Mouse (Mus musculus) MEL (cell line): ENCODE data around the gene Rybp. TPM values are rescaled to one million over a fixed set of nuclear protein-coding genes. Genes with fewer than 3 reads are reported as not detected.
A peak's percentile ranks its signal among the peaks of the same experiment; 100 is the strongest.

Experiments used
- DNase-seq: peaks from one replicate; pipeline ENCODE4 v3.0.0; 2011; ENCODE audit warnings: low read depth, low spot score
- H3K27ac ChIP-seq: 2 replicates; pipeline ENCODE4 v1.5.1; 2012; ENCODE audit warnings: low read depth, mild to moderate bottlenecking, control low read depth, low read length, moderate library complexity; ENCODE audit not compliant: control insufficient read depth
- H3K27me3 ChIP-seq, 2 experiments: fragments of 150-350 bp in 1 of 2; sonication (generic) in 1 of 2; 2 replicates each; pipeline ENCODE4 v1.6.1; 2012; ENCODE audit warnings: low read length in 2 of 2, mild to moderate bottlenecking in 2 of 2, improper control_type of control experiment in 1 of 2, moderate library complexity in 1 of 2; ENCODE audit not compliant: insufficient read depth in 2 of 2, control insufficient read depth in 1 of 2
- H3K36me3 ChIP-seq, 2 experiments: 2 replicates each; pipeline ENCODE4 v1.6.1; 2012 to 2014; ENCODE audit warnings: low read length in 2 of 2, improper control_type of control experiment in 1 of 2, inconsistent platforms in 1 of 2, mild to moderate bottlenecking in 1 of 2; ENCODE audit not compliant: insufficient read depth in 2 of 2, control insufficient read depth in 1 of 2
- H3K4me1 ChIP-seq, 2 experiments: fragments of 150-350 bp in 1 of 2; sonication (generic) in 1 of 2; 2 replicates each; pipeline ENCODE4 v1.6.1; 2012; ENCODE audit warnings: low read length in 2 of 2, improper control_type of control experiment in 1 of 2, mild to moderate bottlenecking in 1 of 2; ENCODE audit not compliant: insufficient read depth in 2 of 2, control insufficient read depth in 1 of 2
- H3K4me3 ChIP-seq, 2 experiments: fragments of 150-350 bp in 1 of 2; sonication (generic) in 1 of 2; 2 replicates each; pipeline ENCODE4 v1.5.1; 2012; ENCODE audit warnings: low read depth in 2 of 2, low read length in 2 of 2, mild to moderate bottlenecking in 2 of 2, moderate library complexity in 2 of 2, control low read depth in 1 of 2, improper control_type of control experiment in 1 of 2; ENCODE audit not compliant: control insufficient read depth in 1 of 2, insufficient read depth in 1 of 2
- H3K79me2 ChIP-seq: 2 replicates; pipeline ENCODE4 v1.6.1; 2012; ENCODE audit warnings: mild to moderate bottlenecking, low read length, moderate library complexity; ENCODE audit not compliant: control insufficient read depth, poor library complexity, insufficient read depth
- H3K9ac ChIP-seq: 2 replicates; pipeline ENCODE4 v1.6.1; 2012; ENCODE audit warnings: low read depth, mild to moderate bottlenecking, control low read depth, low read length, moderate library complexity; ENCODE audit not compliant: control insufficient read depth, poor library complexity, severe bottlenecking
- H3K9me3 ChIP-seq: fragments of 150-350 bp; sonication (generic); replicated peaks from 2 replicates; pipeline ENCODE4 v1.6.1; 2012; ENCODE audit warnings: mild to moderate bottlenecking, low read length, improper control_type of control experiment, moderate library complexity; ENCODE audit not compliant: insufficient read depth
- BHLHE40 ChIP-seq: IDR thresholded peaks from 2 replicates; pipeline ENCODE4 v1.6.1; 2012; ENCODE audit warnings: low read depth, mild to moderate bottlenecking, inconsistent platforms, low read length, improper control_type of control experiment, borderline replicate concordance
- CTCF ChIP-seq, 3 experiments: IDR thresholded peaks in 2 of 3; conservative IDR thresholded peaks in 1 of 3; 2 replicates each; pipeline ENCODE4 v1.5.1; 2011 to 2012; ENCODE audit warnings: low read length in 3 of 3, low read depth in 2 of 3, mild to moderate bottlenecking in 2 of 3, improper control_type of control experiment in 1 of 3, inconsistent platforms in 1 of 3, mixed read lengths in 1 of 3, moderate library complexity in 1 of 3; ENCODE audit not compliant: control insufficient read depth in 1 of 3, insufficient read depth in 1 of 3, poor library complexity in 1 of 3, severe bottlenecking in 1 of 3
- EP300 ChIP-seq, 2 experiments: IDR thresholded peaks; 2 replicates each; pipeline ENCODE4 v1.6.1; 2011; ENCODE audit warnings: improper control_type of control experiment in 2 of 2, low read length in 2 of 2, low read depth in 1 of 2, mild to moderate bottlenecking in 1 of 2
- GATA1 ChIP-seq: IDR thresholded peaks from 2 replicates; pipeline ENCODE4 v1.6.1; 2011; ENCODE audit warnings: low read depth, low read length, improper control_type of control experiment
- KAT2A ChIP-seq: conservative IDR thresholded peaks from 2 replicates; pipeline ENCODE4 v1.6.1; 2012; ENCODE audit warnings: low read depth, low read length, improper control_type of control experiment, inconsistent platforms
- MAFK ChIP-seq: IDR thresholded peaks from 2 replicates; pipeline ENCODE4 v1.6.1; 2011; ENCODE audit warnings: low read depth, mild to moderate bottlenecking, low read length, improper control_type of control experiment, borderline replicate concordance
- MAX ChIP-seq: IDR thresholded peaks from 2 replicates; pipeline ENCODE4 v1.6.1; 2011; ENCODE audit warnings: low read length, improper control_type of control experiment
- MYC ChIP-seq: IDR thresholded peaks from 2 replicates; pipeline ENCODE4 v1.6.1; 2011; ENCODE audit warnings: low read depth, mild to moderate bottlenecking, low read length, improper control_type of control experiment, moderate library complexity
- SIN3A ChIP-seq: IDR thresholded peaks from 2 replicates; pipeline ENCODE4 v1.6.1; 2012; ENCODE audit warnings: low read length, improper control_type of control experiment, inconsistent platforms
- TCF12 ChIP-seq: IDR thresholded peaks from 2 replicates; pipeline ENCODE4 v1.6.1; 2014; ENCODE audit warnings: low read depth, mild to moderate bottlenecking, inconsistent platforms, low read length, improper control_type of control experiment, moderate library complexity
- polyA plus RNA-seq, 2 experiments: library from polyadenylated mRNA; stranded (reverse) in 1 of 2; unstranded in 1 of 2; fragments of >175 nt in 1 of 2; fragments of >200 nt in 1 of 2; gene quantifications; 2 replicates each; pipeline versions ENCODE4 v1.2.1 to v1.2.4; 2012; ENCODE audit warnings: low replicate concordance in 2 of 2, low read depth in 1 of 2; ENCODE audit not compliant: insufficient read length in 2 of 2, insufficient read depth in 1 of 2, missing spikeins in 1 of 2
- total RNA-seq: library from RNA; depleted of rRNA; stranded (reverse); fragments of 300-350 nt; gene quantifications from 2 replicates; pipeline ENCODE4 v1.2.3, GENCODE M21; 2012

Rybp gene
- total and polyA plus RNA-seq, 3 experiments, result 0.08 to 3.8 TPM; not detected in 1

DNA sequence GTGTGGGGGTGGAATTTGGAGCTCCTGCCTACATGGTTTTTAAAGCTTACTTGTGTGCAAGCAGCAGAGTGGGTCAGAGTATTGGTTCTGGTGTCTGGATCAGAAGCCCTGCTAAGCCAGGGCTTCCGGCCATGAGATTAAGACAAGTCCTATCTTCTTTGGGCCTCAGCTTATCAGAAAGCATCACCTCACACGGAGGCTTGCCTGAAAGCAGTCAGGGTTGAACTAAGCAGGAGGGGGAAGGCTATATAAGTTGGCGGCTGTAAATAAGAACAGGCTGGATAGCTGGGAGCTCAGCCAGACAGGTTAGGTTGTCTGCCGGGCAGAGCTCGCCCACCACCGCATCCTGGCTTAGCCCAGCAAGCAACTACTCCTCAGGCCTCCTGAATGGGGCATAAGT lies 99.5 kb downstream of the Rybp start:
- Histone ChIP-seq H3K27me3 (no peaks in the 10 kb centered on the region), H3K36me3 (peaks cover 0 to 14% of the 10 kb centered on the region in 2 experiments; a peak in 2 of 4 replicates), H3K79me2 (no peaks in the 10 kb centered on the region), H3K27ac (peak overlapping the region; percentile 47), H3K4me1 (peaks cover 12 to 28% of the 10 kb centered on the region in 2 experiments), H3K9me3 (no peaks in the 10 kb centered on the region), H3K4me3 (no peak overlapping the region), H3K9ac (no peak overlapping the region)
- peak; percentile 9; the same call in 1 of the 2 replicates for TF ChIP-seq TCF12
- peak; percentile 25 to 35; a peak in 2 of 4 replicates for TF ChIP-seq EP300 (IDR thresholded peaks at IDR 0.05; ENCODE audit: low read depth in 1 of 2, low read length in 2 of 2)
- no peak for TF ChIP-seq BHLHE40
- TF ChIP-seq GATA1, result peak; percentile 63
- DNase-seq, result peak; percentile 38

DNA sequence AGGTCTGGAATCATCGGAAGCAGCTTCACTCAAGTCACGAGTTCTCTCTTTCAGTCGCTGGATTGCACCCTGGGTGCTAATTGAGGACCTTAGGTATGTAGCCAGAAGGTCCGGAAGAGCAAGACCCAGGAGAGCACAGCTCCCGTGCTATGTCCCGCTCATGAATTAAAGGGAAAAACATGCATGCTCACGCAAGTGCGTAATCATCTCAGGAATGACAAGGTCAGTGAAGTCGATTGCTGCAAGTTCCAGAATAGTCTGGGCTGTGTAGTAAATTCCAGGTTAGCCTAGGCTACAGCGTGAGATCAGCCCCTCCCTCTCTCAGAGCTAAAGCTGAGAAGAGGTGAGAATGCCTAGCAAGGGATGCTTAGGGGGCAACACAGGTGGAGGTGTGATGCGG lies 100.5 kb downstream of the Rybp start:
- TF ChIP-seq SIN3A, result no peak
- no peak for TF ChIP-seq CTCF (IDR thresholded peaks at IDR 0.05 in 2 of 3, conservative IDR thresholded peaks at IDR 0.05 in 1 of 3; ENCODE audit: control insufficient read depth in 1 of 3, insufficient read depth in 1 of 3, low read depth in 2 of 3, low read length in 3 of 3, poor library complexity in 1 of 3, severe bottlenecking in 1 of 3)
- no peak for TF ChIP-seq MAFK
- TF ChIP-seq MYC, result no peak
- no peak for TF ChIP-seq KAT2A
- no peak for TF ChIP-seq MAX
- TF ChIP-seq, all 39 proteins: peak for 0
- Histone ChIP-seq H3K79me2 (no peaks in the 10 kb centered on the region), H3K36me3 (peaks cover 0 to 12% of the 10 kb centered on the region in 2 experiments; a peak in 2 of 4 replicates), H3K27me3 (no peaks in the 10 kb centered on the region), H3K9me3 (no peaks in the 10 kb centered on the region), H3K9ac (no peak overlapping the region), H3K4me3 (no peak overlapping the region), H3K27ac (no peak overlapping the region), H3K4me1 (peaks cover 12 to 28% of the 10 kb centered on the region in 2 experiments)
- DNase-seq, result no peak

DNA sequence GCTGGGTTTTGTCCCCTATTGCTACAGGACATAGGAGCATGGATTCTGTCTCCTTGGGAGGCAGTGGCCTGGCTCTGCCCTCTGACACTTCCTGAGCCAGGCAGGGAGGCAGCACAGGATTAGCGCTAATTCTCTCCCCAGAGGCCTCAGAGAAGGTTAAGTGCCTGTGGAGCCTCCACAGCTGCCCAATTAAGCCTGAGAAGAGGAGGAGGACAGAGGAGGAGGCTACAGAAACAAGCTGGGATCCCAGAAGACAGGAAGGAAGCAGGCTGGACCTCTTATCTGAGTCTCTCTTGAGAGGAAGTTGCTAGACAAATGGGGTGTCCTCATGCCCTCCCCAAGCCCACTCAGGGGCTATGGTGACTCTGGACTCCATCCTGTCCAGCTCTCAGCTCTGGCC lies 101.8 kb downstream of the Rybp start:
- H3K4me3 ChIP-seq, result no peak overlapping the region
- no peaks in the 10 kb centered on the region for H3K27me3 ChIP-seq
- no peak overlapping the region for H3K27ac ChIP-seq
- no peak for DNase-seq
- H3K4me1 ChIP-seq, result peaks cover 12 to 30% of the 10 kb centered on the region in 2 experiments
- peaks cover 0 to 12% of the 10 kb centered on the region in 2 experiments; a peak in 2 of 4 replicates for H3K36me3 ChIP-seq
- H3K9ac ChIP-seq, result no peak overlapping the region
- no peaks in the 10 kb centered on the region for H3K79me2 ChIP-seq
- TF ChIP-seq CTCF (IDR thresholded peaks at IDR 0.05 in 2 of 3, conservative IDR thresholded peaks at IDR 0.05 in 1 of 3; ENCODE audit: control insufficient read depth in 1 of 3, insufficient read depth in 1 of 3, low read depth in 2 of 3, low read length in 3 of 3, poor library complexity in 1 of 3, severe bottlenecking in 1 of 3) (no peak), GATA1 (peak; percentile 20; the same call in 1 of the 2 replicates)
- H3K9me3 ChIP-seq, result no peaks in the 10 kb centered on the region
